ENCODE assay signal across 16 mouse cellular contexts in genomic region chr15:84280712-84281347, GRCm38 (mm10). TPM values are rescaled to one million over a fixed set of nuclear protein-coding genes. Genes with fewer than 3 reads are reported as not detected.
DNase-seq lines count a peak whose midpoint lies in the region; ATAC-seq and TF ChIP-seq lines count a peak whose summit lies in the region.
"Had no signal": no experiment of that assay in that cellular context is flagged by ENCODE, and none has a peak within 500 bp of the region (broad histone marks: within the 10 kb centered on the region; RNA-seq: fewer than 3 reads in every experiment).

No protein-coding gene starts in this region.

- 83% methylated on average over 11 of the region's 11 CpGs for WGBS in intestine, embryonic 16.5 days
- 78% methylated on average over 11 of the region's 11 CpGs for WGBS in stomach, postnatal 0 days

- 0 out of 2 replicates have a peak, but pooled peaks have one; percentile 8 for ATAC-seq in granulocyte monocyte progenitor cell, adult 5-6 weeks (replicated peaks; ENCODE audit: poor library complexity, severe bottlenecking)
- ATAC-seq in intestine, embryonic 16.5 days: no peak
- ATAC-seq in stomach, postnatal 0 days (ENCODE audit: low FRiP score, low TSS enrichment): no peak
- ATAC-seq: intestine, postnatal 0 days; liver, embryonic 12.5 days; midbrain, embryonic 15.5 days had no signal

- TF ChIP-seq EP300 in stomach, postnatal 0 days (optimal IDR thresholded peaks at IDR 0.05): no peak

- no peak overlapping the region for H3K27ac ChIP-seq in intestine, embryonic 16.5 days (ENCODE audit: low read length)
- H3K27ac ChIP-seq in stomach, postnatal 0 days (replicated peaks): no peak overlapping the region
- H3K27ac ChIP-seq: liver, embryonic 12.5 days; midbrain, embryonic 15.5 days; neural tube, embryonic 12.5 days; stomach, embryonic 15.5 days had no signal

- H3K4me1 ChIP-seq in intestine, embryonic 16.5 days (ENCODE audit: control insufficient read depth, insufficient read depth, low read length): no peaks in the 10 kb centered on the region
- no peaks in the 10 kb centered on the region for H3K4me1 ChIP-seq in stomach, postnatal 0 days (replicated peaks; ENCODE audit: control insufficient read depth, insufficient read depth)
- H3K4me1 ChIP-seq: liver, embryonic 12.5 days; stomach, embryonic 15.5 days had no signal

- no peak overlapping the region for H3K4me3 ChIP-seq in intestine, embryonic 16.5 days (ENCODE audit: low read length)
- no peak overlapping the region for H3K4me3 ChIP-seq in stomach, postnatal 0 days (ENCODE audit: low read depth, low read length)
- H3K4me3 ChIP-seq: liver, embryonic 12.5 days; midbrain, embryonic 15.5 days; neural tube, embryonic 12.5 days; stomach, embryonic 15.5 days had no signal

- no peaks in the 10 kb centered on the region for H3K9me3 ChIP-seq in intestine, embryonic 16.5 days (ENCODE audit: control insufficient read depth, low read length)
- H3K9me3 ChIP-seq in stomach, postnatal 0 days (ENCODE audit: control insufficient read depth, low read length): no peaks in the 10 kb centered on the region
- H3K9me3 ChIP-seq: liver, embryonic 12.5 days; midbrain, embryonic 15.5 days; neural tube, embryonic 12.5 days; stomach, embryonic 15.5 days had no signal

- peak; percentile 78 to 80 for DNase-seq in adrenal gland, adult (ENCODE audit: inconsistent age in 2 of 2, low spot score in 1 of 2)
- DNase-seq in adrenal gland, postnatal 4 days (ENCODE audit: low spot score in 2 of 2): no peak
- peak; percentile 47 to 76 for DNase-seq in urinary bladder, adult 18-20 months (ENCODE audit: low spot score in 2 of 2)
- no peak for DNase-seq in urinary bladder, postnatal 4 days (ENCODE audit: low spot score in 2 of 2)
- no peak for DNase-seq in stomach, postnatal 0 days (ENCODE audit: low spot score)
- DNase-seq in cerebellum, adult 8-10 months: no peak
- DNase-seq: cerebellum, adult 9-10 months; lung, postnatal 14 days; thymus, postnatal 4 days had no signal

- TF ChIP-seq CTCF in stomach, postnatal 0 days (IDR thresholded peaks at IDR 0.05; ENCODE audit: low read depth): no peak

- no peak overlapping the region for H3K9ac ChIP-seq in intestine, embryonic 16.5 days (ENCODE audit: low read depth, low read length)
- no peak overlapping the region for H3K9ac ChIP-seq in stomach, postnatal 0 days (ENCODE audit: low read length)
- H3K9ac ChIP-seq: liver, embryonic 12.5 days; midbrain, embryonic 15.5 days; neural tube, embryonic 12.5 days; stomach, embryonic 15.5 days had no signal

- no peaks in the 10 kb centered on the region for H3K36me3 ChIP-seq in intestine, embryonic 16.5 days (ENCODE audit: control insufficient read depth, insufficient read depth, low read length)
- no peaks in the 10 kb centered on the region for H3K36me3 ChIP-seq in stomach, postnatal 0 days (ENCODE audit: control insufficient read depth, insufficient read depth, low read length)
- H3K36me3 ChIP-seq: midbrain, embryonic 15.5 days; neural tube, embryonic 12.5 days; stomach, embryonic 15.5 days had no signal

- H3K27me3 ChIP-seq in intestine, embryonic 16.5 days (replicated peaks; ENCODE audit: control insufficient read depth, insufficient read depth, low read length): no peaks in the 10 kb centered on the region
- H3K27me3 ChIP-seq in stomach, postnatal 0 days (ENCODE audit: control insufficient read depth, insufficient read depth, low read length): no peaks in the 10 kb centered on the region
- H3K27me3 ChIP-seq: liver, embryonic 12.5 days; midbrain, embryonic 15.5 days; neural tube, embryonic 12.5 days; stomach, embryonic 15.5 days had no signal

- H3K4me2 ChIP-seq in intestine, embryonic 16.5 days (ENCODE audit: low read depth, low read length): no peak overlapping the region
- no peak overlapping the region for H3K4me2 ChIP-seq in stomach, postnatal 0 days (replicated peaks; ENCODE audit: low read depth)
- H3K4me2 ChIP-seq: liver, embryonic 12.5 days; midbrain, embryonic 15.5 days; neural tube, embryonic 12.5 days; stomach, embryonic 15.5 days had no signal

RNA-seq across cellular contexts. Expression of gene Parvg, which starts 43.0 kb away (rescaled TPM):
- 1 to 10 TPM; 4.3 to 5.9 TPM for total RNA-seq in adrenal gland, postnatal 4 days (2021)
- total RNA-seq in granulocyte monocyte progenitor cell, adult 5-6 weeks (2014; fragmentation: Nextera tagmentation): 154 and 178 TPM in 2 replicates
- 215 and 279 TPM in 2 replicates for total RNA-seq in granulocyte monocyte progenitor cell, adult 5-6 weeks (2017)
- 3.1 and 3.2 TPM in 2 replicates for polyA plus RNA-seq in intestine, embryonic 16.5 days (2015; fragmentation: Nextera tagmentation; extraction: Ambion mirVana)
- polyA plus RNA-seq in stomach, postnatal 0 days (2015; fragmentation: Nextera tagmentation; extraction: Ambion mirVana): 1.3 TPM in 2 replicates

RNA-seq across cellular contexts. Expression of gene Parvb, which starts 49.0 kb away (rescaled TPM):
- 10 to 100 TPM; 44.6 to 45.9 TPM for total RNA-seq in adrenal gland, postnatal 4 days (2021)
- 3.9 and 4.3 TPM in 2 replicates for total RNA-seq in granulocyte monocyte progenitor cell, adult 5-6 weeks (2014; fragmentation: Nextera tagmentation)
- 0.36 and 0.43 TPM in 2 replicates for total RNA-seq in granulocyte monocyte progenitor cell, adult 5-6 weeks (2017)
- polyA plus RNA-seq in intestine, embryonic 16.5 days (2015; fragmentation: Nextera tagmentation; extraction: Ambion mirVana): 2.5 TPM in 2 replicates
- polyA plus RNA-seq in stomach, postnatal 0 days (2015; fragmentation: Nextera tagmentation; extraction: Ambion mirVana): 1.1 and 1.4 TPM in 2 replicates

Comparison
In these comparisons a context has a peak if more than half of its experiments do, and no peak if none do; other contexts are left out.
1. DNase-seq: peak in adrenal gland, adult (2 of 2) and urinary bladder, adult 18-20 months (2 of 2); none in adrenal gland, postnatal 4 days (0 of 2), urinary bladder, postnatal 4 days (0 of 2), stomach, postnatal 0 days (single experiment) and cerebellum, adult 8-10 months (single experiment).
2. RNA of gene Parvg, which starts 43.0 kb away (total RNA-seq): 154 to 279 TPM in granulocyte monocyte progenitor cell, adult 5-6 weeks; 4.3 to 5.9 TPM in adrenal gland, postnatal 4 days; every median in the first group is over 10 times any median in the second.
3. RNA of gene Parvb, which starts 49.0 kb away (total RNA-seq): 44.6 to 45.9 TPM in adrenal gland, postnatal 4 days; 0.36 to 4.3 TPM in granulocyte monocyte progenitor cell, adult 5-6 weeks; every median in the first group is over 4 times any median in the second.